Comparison of ENCODE assay signal across 8 mouse cellular contexts in the genomic region with DNA sequence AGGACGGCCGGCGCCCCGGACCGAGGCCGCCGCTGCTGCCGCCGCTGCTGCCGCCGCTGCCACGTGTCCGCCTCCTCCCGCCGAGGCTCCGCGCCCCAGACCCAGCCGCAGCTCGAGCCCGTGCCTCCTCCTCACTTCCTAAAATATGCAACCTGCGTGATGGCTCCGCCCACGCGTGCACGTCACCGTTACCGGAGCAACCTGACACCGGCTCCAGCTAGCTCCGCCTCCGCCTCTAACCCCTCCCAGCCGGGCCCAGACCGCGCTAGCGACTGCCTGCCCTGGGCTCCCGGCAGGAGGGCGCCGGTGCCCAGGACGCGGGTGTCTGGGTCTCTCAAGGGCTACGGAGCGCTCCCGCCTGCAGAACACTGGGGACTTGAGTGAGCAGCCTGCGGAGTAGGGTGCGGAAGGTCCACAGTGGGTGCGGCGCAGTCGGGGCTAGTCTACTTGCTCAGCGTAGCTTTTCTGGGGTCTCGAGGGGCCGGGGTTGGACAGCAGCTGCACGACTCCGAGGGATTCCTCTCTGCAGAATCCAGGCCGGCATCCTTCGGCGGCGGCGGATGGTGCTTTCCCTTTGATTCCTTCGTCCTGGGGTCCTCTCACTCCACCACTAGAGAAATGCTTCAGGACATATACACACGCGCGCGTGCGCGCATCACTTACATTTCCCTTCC. TPM values are rescaled to one million over a fixed set of nuclear protein-coding genes. Genes with fewer than 3 reads are reported as not detected.
DNase-seq lines count a peak whose midpoint lies in the region; ATAC-seq lines count a peak whose summit lies in the region.

Gene Atp1a1 (minus strand): TSS at position 135 of the 674 bp plus-strand sequence.

- WGBS in hindbrain, embryonic 16.5 days = under 1% methylated on average over 43 of the region's 64 CpGs
- 2% methylated on average over 60 of the region's 64 CpGs for WGBS in macrophage (ENCODE audit: missing documents)

- H3K27ac ChIP-seq in hindbrain, embryonic 16.5 days (ENCODE audit: low read depth, low read length) = peak within 1 kb of the TSS; percentile 84
- peak within 1 kb of the TSS; percentile 81 for H3K27ac ChIP-seq in macrophage

- H3K27me3 ChIP-seq in hindbrain, embryonic 16.5 days (replicated peaks; ENCODE audit: control insufficient read depth, insufficient read depth, low read length) = no peaks in the 10 kb centered on the region

- H3K9me3 ChIP-seq in hindbrain, embryonic 16.5 days (ENCODE audit: control insufficient read depth, low read length) = no peaks in the 10 kb centered on the region

- H3K79me2 ChIP-seq in macrophage (ENCODE audit: inconsistent target) = peaks cover 37% of the 10 kb centered on the region

- H3K9ac ChIP-seq in hindbrain, embryonic 16.5 days (ENCODE audit: low read depth, low read length) = peak within 1 kb of the TSS; percentile 77

- DNase-seq in WW6 (ENCODE audit: low read depth, low spot score) = peak; percentile 93
- peak; percentile 88 to 92 for DNase-seq in cerebellum, postnatal 4 days (ENCODE audit: low spot score in 2 of 2)
- DNase-seq in gastrocnemius, adult 18-20 months (ENCODE audit: low spot score) = peak; percentile 97
- DNase-seq in left cerebral cortex, adult 18-20 months (ENCODE audit: low spot score in 2 of 2) = peak; percentile 99 to 100
- peak; percentile 99 for DNase-seq in right cerebral cortex, adult 18-20 months
- DNase-seq in urinary bladder, postnatal 10 days (ENCODE audit: low spot score) = peak; percentile 96

- peaks cover 34% of the 10 kb centered on the region for H3K4me1 ChIP-seq in hindbrain, embryonic 16.5 days (ENCODE audit: control insufficient read depth, insufficient read depth, low read depth, low read length)

- peak within 1 kb of the TSS; percentile 75 for H3K4me2 ChIP-seq in hindbrain, embryonic 16.5 days (ENCODE audit: low read length)

- peak; percentile 98 for ATAC-seq in hindbrain, embryonic 16.5 days

- no peaks in the 10 kb centered on the region for H3K36me3 ChIP-seq in hindbrain, embryonic 16.5 days (ENCODE audit: control insufficient read depth, insufficient read depth, low read length)
- H3K36me3 ChIP-seq in macrophage (ENCODE audit: inconsistent target) = no peaks in the 10 kb centered on the region

- H3K4me3 ChIP-seq in hindbrain, embryonic 16.5 days (ENCODE audit: low read length) = peak within 1 kb of the TSS; percentile 50
- peak within 1 kb of the TSS; percentile 66 for H3K4me3 ChIP-seq in macrophage (ENCODE audit: inconsistent target)

RNA-seq across cellular contexts. Expression of gene Atp1a1, which starts in this region (rescaled TPM):
- 100 to 1,000 TPM in 1 of 2 experiments, 10 to 100 TPM in 1; 59.0 to 119 TPM for total RNA-seq in gastrocnemius, adult 18-20 months (2021)
- 67.5 and 74.9 TPM in 2 replicates for polyA plus RNA-seq in hindbrain, embryonic 16.5 days (2015; fragmentation: Nextera tagmentation; extraction: Ambion mirVana)
- total RNA-seq in left cerebral cortex, adult 18-20 months (2021) = 1,000 to 10,000 TPM; 1,009 to 1,025 TPM
- total RNA-seq in macrophage (2018; cell fraction: chromatin; rRNA removed) = 100 to 1,000 TPM in 3 of 26 experiments, 10 to 100 TPM in 23; 21.3 to 208 (median 41.7) TPM
- total RNA-seq in macrophage (2018; cell fraction: cytosol; rRNA removed) = 100 to 1,000 TPM in 19 of 26 experiments, 10 to 100 TPM in 7; 73.2 to 225 (median 128) TPM
- total RNA-seq in macrophage (2018; cell fraction: nucleus; rRNA removed) = 100 to 1,000 TPM in 23 of 26 experiments, 10 to 100 TPM in 3; 86.0 to 312 (median 124) TPM
- 155 to 277 TPM (median 164 TPM) in 3 replicates for polyA plus RNA-seq in macrophage (2018)

Comparison
In these comparisons a context has a peak if more than half of its experiments do, and no peak if none do; other contexts are left out.
1. Peak in every context shown above with its lines: DNase-seq, ATAC-seq, H3K4me3 ChIP-seq and H3K27ac ChIP-seq.
2. RNA of gene Atp1a1 (total RNA-seq): 1,009 to 1,025 TPM in left cerebral cortex, adult 18-20 months; 59.0 to 119 TPM in gastrocnemius, adult 18-20 months; every median in the first group is over 4 times any median in the second.